Mouse (Mus musculus): ENCODE measurements around the gene Trpv2. TPM values are rescaled to one million over a fixed set of nuclear protein-coding genes. Genes with fewer than 3 reads are reported as not detected.

The Trpv2 gene
- total RNA-seq (2023), result 10 to 100 TPM; 65.2 to 68.1 TPM

DNA sequence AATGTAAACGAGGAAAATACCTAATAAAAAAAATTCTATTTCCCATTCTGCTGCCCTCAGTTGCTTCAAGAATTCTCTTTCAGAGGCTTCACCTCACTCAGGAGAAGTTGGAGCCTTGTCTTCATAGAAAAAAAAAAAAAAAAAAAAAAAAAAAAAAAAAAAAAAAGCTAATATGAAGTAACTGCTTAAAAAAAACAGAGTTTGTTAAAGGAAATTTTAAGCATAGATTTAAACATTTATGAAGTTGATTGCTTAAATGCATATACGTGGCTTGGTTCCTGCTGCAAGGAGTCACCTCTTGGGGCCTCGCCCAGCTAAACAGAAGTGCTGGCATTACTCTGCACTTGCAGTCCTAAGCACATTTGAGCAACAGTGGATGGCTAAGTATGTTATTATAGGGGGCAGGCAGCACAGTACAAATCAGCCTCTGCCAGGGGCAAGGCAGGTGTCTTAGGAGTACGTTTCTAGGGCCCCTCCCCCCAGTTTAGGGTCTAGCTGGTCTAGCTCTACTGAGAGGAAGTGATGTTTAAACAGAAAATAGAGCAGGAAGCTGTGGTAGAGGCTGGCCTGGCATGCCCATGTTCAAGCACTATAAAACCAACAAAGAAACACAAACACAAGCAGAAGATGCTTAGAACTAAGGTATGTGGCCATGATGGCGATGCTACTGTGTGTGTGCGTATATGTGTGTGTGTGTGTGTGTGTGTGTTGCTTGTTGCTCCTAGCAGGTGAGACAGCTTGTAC, at the start of gene Trpv2:
Trpv2 (plus strand) TSS at position 528 of the 744 bp plus-strand sequence.

DNA sequence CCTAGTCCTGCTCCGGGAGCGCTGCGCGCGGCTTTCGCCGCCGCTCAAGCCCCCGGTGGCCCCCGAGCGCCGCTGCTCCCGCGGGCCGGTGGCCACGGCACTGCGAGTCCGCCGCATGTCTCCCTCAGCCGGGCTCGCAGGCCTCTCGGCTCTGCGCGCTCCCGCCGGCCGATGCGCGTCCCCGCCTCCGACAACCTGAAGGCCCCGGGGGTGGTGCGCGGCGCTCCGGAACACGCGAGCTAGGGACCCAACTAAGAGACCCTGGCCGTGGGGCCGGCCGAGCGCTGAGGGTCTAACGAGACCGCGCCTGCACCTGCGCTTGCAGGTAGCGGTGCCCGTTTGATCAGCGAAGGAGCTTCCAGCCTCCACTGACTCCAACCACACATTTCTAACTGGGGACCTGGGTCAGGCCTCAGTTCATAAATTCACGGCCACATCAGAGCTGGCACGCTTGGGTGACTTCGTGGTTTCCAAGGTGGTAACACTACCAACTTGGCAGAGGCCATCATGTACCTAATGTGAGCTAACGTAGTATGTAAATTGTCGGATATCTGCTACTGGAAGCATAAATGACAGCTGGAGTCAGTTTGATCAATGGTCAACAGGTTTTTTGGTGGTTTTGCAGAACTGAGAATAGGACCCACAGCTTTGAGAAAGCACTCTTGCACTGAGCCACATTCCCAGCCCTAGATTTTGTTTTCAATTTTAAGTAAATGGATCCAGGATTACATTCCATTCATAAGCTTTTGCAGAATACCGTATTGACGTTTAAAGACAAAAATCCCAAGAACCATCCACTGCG, 35.0 kb upstream of the Trpv2 start, which contains the start of gene Cenpv:
Cenpv (minus strand) TSS at position 173 of the 802 bp plus-strand sequence.

DNA sequence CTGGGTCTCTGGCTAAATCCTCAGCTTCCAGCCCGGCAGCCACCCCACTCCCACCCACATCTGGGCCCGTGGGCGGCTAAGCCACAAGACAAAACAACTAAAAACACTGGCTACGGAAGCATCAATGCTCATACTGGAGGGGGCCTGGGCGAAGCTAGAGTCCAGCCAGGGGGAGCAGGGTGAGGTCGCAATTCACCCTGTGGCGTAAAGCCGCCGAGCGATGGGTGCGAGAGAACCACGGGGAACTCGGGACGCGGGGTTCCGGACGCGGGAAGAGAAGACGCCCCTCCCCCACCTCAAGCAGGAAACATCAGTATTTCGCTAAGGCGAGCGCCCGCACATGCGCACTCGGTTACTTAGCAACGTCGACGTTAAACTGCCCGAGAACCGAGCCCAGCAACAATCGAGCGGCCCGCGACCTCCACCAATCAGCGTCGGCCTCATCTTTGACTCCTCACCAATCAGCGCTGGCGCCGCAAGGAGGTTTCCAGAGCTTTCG, 23.5 kb upstream of the Trpv2 start, which contains the start of gene Ubb:
Ubb (plus strand) TSS at position 445 of the 499 bp plus-strand sequence.

DNA sequence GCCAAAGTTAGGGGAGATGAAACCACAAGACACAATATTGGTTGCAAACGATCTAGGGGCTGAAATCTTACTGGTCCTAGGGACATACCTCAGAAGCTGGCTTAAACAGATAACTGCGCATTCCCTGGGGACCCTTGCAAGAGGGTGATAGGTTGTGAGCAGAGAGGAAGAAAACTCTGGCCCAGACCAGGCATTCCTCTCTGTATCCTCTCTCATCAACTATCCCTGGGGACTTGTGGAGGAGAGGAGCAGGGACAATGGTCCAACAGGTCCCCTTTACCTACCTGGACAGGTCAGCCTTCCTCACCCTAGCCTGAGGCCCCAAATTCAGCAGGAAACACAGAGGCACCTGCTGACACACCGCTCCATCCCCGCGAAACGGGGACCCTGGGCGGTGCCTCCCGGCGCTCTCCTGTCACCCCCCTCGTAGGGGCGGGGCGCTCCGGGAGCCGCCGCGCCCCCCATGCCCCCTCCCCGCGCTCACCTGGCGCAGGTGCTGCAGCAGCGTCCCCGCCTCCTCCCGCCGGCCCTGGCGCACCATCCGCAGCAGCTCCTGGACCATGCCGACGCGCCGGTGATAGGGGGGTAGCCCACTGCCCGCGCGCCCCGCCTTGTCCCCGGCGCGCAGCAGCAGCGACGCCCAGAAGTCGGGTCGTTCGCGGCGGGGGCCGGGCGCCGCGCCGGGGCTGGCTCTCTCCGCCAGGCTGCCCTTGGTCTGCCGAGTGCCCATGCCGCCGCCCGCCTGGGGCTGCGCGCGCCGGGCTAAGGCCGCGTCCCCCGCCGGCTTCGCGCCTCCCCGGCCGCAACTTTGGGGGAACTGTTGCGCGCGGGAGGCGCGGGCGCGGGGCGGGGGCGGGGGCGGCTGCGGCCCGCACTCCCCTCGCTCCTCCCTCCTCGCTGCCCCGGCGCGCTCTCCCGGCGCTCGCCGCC, 73.6 kb downstream of the Trpv2 start, which contains the start of gene Lrrc75a:
Lrrc75a (minus strand) TSS at position 863 of the 930 bp plus-strand sequence.

DNA sequence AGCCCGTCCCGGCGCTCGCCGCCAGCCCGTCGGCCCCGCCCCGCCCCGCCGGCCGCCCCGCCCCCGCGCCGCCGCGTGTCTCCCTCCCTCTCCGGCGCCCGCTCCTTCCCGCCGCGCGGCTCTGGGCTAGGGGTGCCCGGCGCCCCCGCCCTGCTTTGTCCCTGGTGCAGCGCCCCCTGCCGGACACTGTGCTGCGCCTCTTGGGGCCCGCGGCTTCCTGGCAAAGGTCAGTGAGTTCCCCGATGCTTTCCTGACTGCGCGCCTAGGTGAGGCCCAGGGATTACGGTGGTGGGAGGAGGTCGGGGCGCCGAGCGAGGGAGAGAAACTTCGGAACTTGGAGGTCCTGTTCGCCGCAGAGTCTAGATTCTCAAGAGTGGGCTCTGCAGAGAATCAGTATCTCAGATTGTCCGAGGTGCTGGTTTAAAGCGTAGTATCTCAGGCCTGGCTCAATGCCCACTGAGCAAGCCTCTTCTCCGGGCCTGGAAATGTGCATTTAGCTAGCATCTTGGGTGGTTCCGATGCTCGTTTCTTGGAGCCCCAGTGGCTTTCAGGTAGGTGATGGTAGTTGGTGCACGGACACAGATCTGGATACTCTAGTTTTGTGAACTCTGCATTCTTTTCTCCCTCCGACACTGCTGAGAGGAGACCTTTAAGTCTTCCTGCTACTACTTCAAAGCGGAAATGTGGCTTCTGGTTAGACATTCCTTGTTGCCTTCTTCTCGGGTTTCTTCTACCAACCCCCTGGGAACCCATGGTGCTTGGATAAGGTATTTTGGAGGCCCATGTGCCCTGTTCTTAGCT, 74.5 kb downstream of the Trpv2 start, which contains the start of gene Mmgt2:
Mmgt2 (plus strand) TSS at position 74 of the 801 bp plus-strand sequence.

Other genes with a start within 250 kb of the Trpv2 start
- 1 to 10 TPM; 7.7 to 8.0 TPM for gene Pigl, start 116.0 kb upstream of the Trpv2 start, total RNA-seq (2023)
- 100 to 1,000 TPM; 334 to 355 TPM for gene Ncor1, start 115.9 kb upstream of the Trpv2 start, total RNA-seq (2023)
- gene Cenpv, start 35.2 kb upstream of the Trpv2 start, total RNA-seq (2023), result 1 to 10 TPM; 3.1 to 7.6 TPM
- gene Ubb, start 23.3 kb upstream of the Trpv2 start, total RNA-seq (2023), result 1,000 to 10,000 TPM; 1,257 to 1,613 TPM
- 1 to 10 TPM; 4.0 to 5.0 TPM for gene Lrrc75a, start 74.0 kb downstream of the Trpv2 start, total RNA-seq (2023)
- 10 to 100 TPM; 19.5 to 19.7 TPM for gene Mmgt2, start 74.2 kb downstream of the Trpv2 start, total RNA-seq (2023)
- 1 to 10 TPM; 1.7 to 2.4 TPM for gene Zfp287, start 157.4 kb downstream of the Trpv2 start, total RNA-seq (2023)
- gene Gm10428, start 178.6 kb downstream of the Trpv2 start, total RNA-seq (2023), result not detected
- 1 to 10 TPM in 1 of 2 experiments, under 1 TPM in 1; 0.97 to 1.1 TPM for gene Zfp286, start 215.0 kb downstream of the Trpv2 start, total RNA-seq (2023)
- gene Trim16, start 245.7 kb downstream of the Trpv2 start, total RNA-seq (2023), result 10 to 100 TPM; 15.6 to 18.3 TPM